Comparison of ENCODE assay signal across 9 mouse cellular contexts in the genomic region with DNA sequence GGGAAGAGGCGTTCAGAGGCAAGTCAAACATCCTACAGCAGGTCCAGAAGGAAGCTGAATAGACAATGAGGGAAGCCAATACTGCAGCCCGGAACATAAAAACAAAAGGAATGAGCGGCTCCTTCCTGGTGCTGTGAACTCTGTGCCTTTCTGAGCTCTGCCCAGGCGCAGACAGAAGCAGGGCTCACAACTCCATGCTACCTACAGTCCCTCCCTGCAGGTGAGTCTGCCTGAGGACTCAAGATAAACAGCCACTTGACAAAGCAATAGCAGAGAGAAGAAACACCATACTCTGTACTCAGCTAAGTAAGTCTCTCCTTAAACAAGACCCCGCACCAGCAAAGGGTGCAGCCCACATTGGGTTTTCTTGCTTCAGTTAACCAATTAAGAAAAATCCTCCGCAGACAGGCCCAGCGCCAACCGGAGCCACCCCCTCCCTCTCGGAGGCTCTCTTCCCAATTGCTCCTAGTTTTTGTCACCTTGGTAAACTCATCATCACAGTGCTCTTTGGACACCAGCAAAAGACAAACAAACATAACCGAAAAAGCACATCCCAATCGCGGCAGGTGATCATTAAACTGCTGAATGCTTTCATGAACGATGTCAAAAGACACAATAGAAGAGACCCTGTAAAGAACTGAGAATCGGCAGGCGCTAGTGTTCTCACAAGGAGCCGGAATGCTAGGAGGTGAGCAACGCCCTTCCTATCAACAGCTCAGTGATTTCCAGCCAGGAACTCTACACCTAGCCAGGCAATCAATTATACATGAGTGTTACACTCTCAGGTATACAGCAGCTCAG. TPM values are rescaled to one million over a fixed set of nuclear protein-coding genes. Genes with fewer than 3 reads are reported as not detected.
DNase-seq lines count a peak whose midpoint lies in the region; ATAC-seq and TF ChIP-seq lines count a peak whose summit lies in the region.
"Had no signal": no experiment of that assay in that cellular context is flagged by ENCODE, and none has a peak within 500 bp of the region (broad histone marks: within the 10 kb centered on the region; RNA-seq: fewer than 3 reads in every experiment).

No protein-coding gene starts in this region.

- peak overlapping the region; percentile 43 for H3K4me2 ChIP-seq in forebrain, embryonic 15.5 days (replicated peaks)
- H3K4me2 ChIP-seq in liver, embryonic 14.5 days (ENCODE audit: low read depth), result peak overlapping the region; percentile 30

- peak overlapping the region; percentile 82 for H3K27ac ChIP-seq in gastrocnemius, adult 2 months
- H3K27ac ChIP-seq in ES-Bruce4 (ENCODE audit: insufficient read depth, low read length), result peak overlapping the region; percentile 81
- peak overlapping the region; percentile 38; the same call in 1 of the 2 replicates for H3K27ac ChIP-seq in forebrain, embryonic 15.5 days (replicated peaks)
- H3K27ac ChIP-seq in liver, embryonic 14.5 days, result no peak overlapping the region

- no peaks in the 10 kb centered on the region for H3K36me3 ChIP-seq in ES-Bruce4 (ENCODE audit: control insufficient read depth, insufficient read depth, low read length, poor library complexity, severe bottlenecking)
- H3K36me3 ChIP-seq in forebrain, embryonic 15.5 days, result no peaks in the 10 kb centered on the region
- H3K36me3 ChIP-seq in liver, embryonic 14.5 days (replicated peaks; ENCODE audit: control insufficient read depth, insufficient read depth, low read depth), result no peaks in the 10 kb centered on the region

- H3K9me3 ChIP-seq in ES-Bruce4 (replicated peaks; ENCODE audit: control insufficient read depth, insufficient read depth, low read length, poor library complexity, severe bottlenecking), result no peaks in the 10 kb centered on the region
- H3K9me3 ChIP-seq in forebrain, embryonic 15.5 days, result no peaks in the 10 kb centered on the region
- H3K9me3 ChIP-seq in liver, embryonic 14.5 days (ENCODE audit: control insufficient read depth, low read length), result no peaks in the 10 kb centered on the region

- TF ChIP-seq EP300 in ES-Bruce4 (IDR thresholded peaks at IDR 0.05; ENCODE audit: insufficient read depth, low read depth, low read length), result no peak
- TF ChIP-seq EP300 in liver, embryonic 14.5 days (IDR thresholded peaks at IDR 0.05; ENCODE audit: low read depth), result no peak

- no peaks in the 10 kb centered on the region for H3K27me3 ChIP-seq in ES-Bruce4 (ENCODE audit: control insufficient read depth, insufficient read depth, low read length, poor library complexity, severe bottlenecking)
- no peaks in the 10 kb centered on the region for H3K27me3 ChIP-seq in forebrain, embryonic 15.5 days
- H3K27me3 ChIP-seq in liver, embryonic 14.5 days (ENCODE audit: control insufficient read depth, insufficient read depth, low read length), result no peaks in the 10 kb centered on the region

- intact Hi-C loops in gastrocnemius, adult 2 months (cut with DNase I), result no loop called here

- no peaks in the 10 kb centered on the region for H3K4me1 ChIP-seq in ES-Bruce4 (ENCODE audit: control insufficient read depth, insufficient read depth, low read length)
- peaks cover 30% of the 10 kb centered on the region for H3K4me1 ChIP-seq in forebrain, embryonic 15.5 days
- H3K4me1 ChIP-seq in liver, embryonic 14.5 days (replicated peaks; ENCODE audit: control insufficient read depth in 2 of 2, insufficient read depth in 2 of 2, low read length in 1 of 2), result peaks cover 0 to 47% of the 10 kb centered on the region in 2 experiments

- peak overlapping the region; percentile 44 for H3K9ac ChIP-seq in ES-Bruce4 (ENCODE audit: low read depth, poor library complexity, severe bottlenecking)
- H3K9ac ChIP-seq in forebrain, embryonic 15.5 days (replicated peaks), result peak overlapping the region; percentile 2; the same call in 1 of the 2 replicates
- H3K9ac ChIP-seq in liver, embryonic 14.5 days (replicated peaks), result no peak overlapping the region

- peak overlapping the region; percentile 43 for H3K4me3 ChIP-seq in gastrocnemius, adult 2 months
- peak overlapping the region; percentile 49 for H3K4me3 ChIP-seq in ES-Bruce4 (ENCODE audit: low read depth, low read length)
- H3K4me3 ChIP-seq in forebrain, embryonic 15.5 days, result peak overlapping the region; percentile 27
- H3K4me3 ChIP-seq in liver, embryonic 14.5 days (ENCODE audit: insufficient read depth in 1 of 2, low read depth in 2 of 2, low read length in 2 of 2), result no peak overlapping the region
- H3K4me3 ChIP-seq: erythroblast, embryonic 14.5 days had no signal

- no peak for TF ChIP-seq CTCF in gastrocnemius, adult 2 months (IDR thresholded peaks at IDR 0.05)
- TF ChIP-seq CTCF in ES-Bruce4 (IDR thresholded peaks at IDR 0.05; ENCODE audit: low read depth, low read length), result no peak
- no peak for TF ChIP-seq CTCF in liver, embryonic 14.5 days (IDR thresholded peaks at IDR 0.05; ENCODE audit: low read depth)

- TF ChIP-seq POLR2A in ES-Bruce4 (IDR thresholded peaks at IDR 0.05; ENCODE audit: insufficient read depth, low read length), result no peak

- ATAC-seq in forebrain, embryonic 15.5 days (replicated peaks), result peak; percentile 42
- ATAC-seq in liver, embryonic 14.5 days (ENCODE audit: insufficient read depth), result no peak

- WGBS in forebrain, embryonic 15.5 days, result 2% methylated on average over 17 of the region's 17 CpGs
- 39% methylated on average over 17 of the region's 17 CpGs for WGBS in liver, embryonic 14.5 days (ENCODE audit: insufficient replicate concordance)

- no peak for DNase-seq in gastrocnemius, adult 2 months
- DNase-seq in gastrocnemius, postnatal 10 days, result no peak
- no peak for DNase-seq in liver, embryonic 14.5 days (ENCODE audit: low read depth in 3 of 3, low spot score in 3 of 3)
- no peak for DNase-seq in layer of hippocampus, adult 8-10 months (ENCODE audit: low spot score in 2 of 2)
- DNase-seq in thymus, adult 18-20 months, result no peak
- DNase-seq in urinary bladder, adult 2 months (ENCODE audit: low spot score), result no peak

RNA-seq across cellular contexts. Expression of a gene that starts 45.4 kb away (rescaled TPM):
- total RNA-seq in gastrocnemius, adult 2 months (2021), result 10 to 100 TPM; 53.8 to 62.8 TPM
- 10 to 100 TPM; 51.0 to 52.7 TPM for total RNA-seq in gastrocnemius, postnatal 10 days (2021)
- 58.9 and 69.7 TPM in 2 replicates for polyA plus RNA-seq in ES-Bruce4 (2011; ENCODE audit: insufficient read depth, insufficient read length, low read depth, missing spikeins)
- polyA plus RNA-seq in forebrain, embryonic 15.5 days (2015; fragmentation: Nextera tagmentation; extraction: Ambion mirVana), result 14.5 and 15.7 TPM in 2 replicates
- polyA plus RNA-seq in liver, embryonic 14.5 days (2012; rRNA removed), result 11.0 and 17.3 TPM in 2 replicates
- 19.2 and 21.7 TPM in 2 replicates for polyA plus RNA-seq in liver, embryonic 14.5 days (2014; fragmentation: Nextera tagmentation; extraction: Ambion mirVana)
- 10 to 100 TPM; 46.6 to 58.3 (median 50.3) TPM for total RNA-seq in layer of hippocampus, adult 8-10 months (2022)
- 22.2 and 26.6 TPM in 2 replicates for polyA plus RNA-seq in urinary bladder, adult 2 months (2012; rRNA removed)

Comparison
In these comparisons a context has a peak if more than half of its experiments do, and no peak if none do; other contexts are left out.
1. H3K4me3 ChIP-seq: peak in gastrocnemius, adult 2 months (single experiment), ES-Bruce4 (single experiment) and forebrain, embryonic 15.5 days (single experiment); none in liver, embryonic 14.5 days (0 of 2).